Mouse (Mus musculus) ES-E14 (cell line): ENCODE data around the gene Fry. TPM values are rescaled to one million over a fixed set of nuclear protein-coding genes. Genes with fewer than 3 reads are reported as not detected.

Experiments
- DNase-seq: peaks from one replicate; pipeline ENCODE4 v3.0.0-alpha.2; 2013; ENCODE audit warnings: low read depth, low spot score
- H3K27ac ChIP-seq: 2 replicates; pipeline ENCODE4 v1.5.1; 2012; ENCODE audit warnings: low read depth, mild to moderate bottlenecking, low read length, moderate library complexity, mixed read lengths; ENCODE audit not compliant: poor library complexity, insufficient read depth, severe bottlenecking
- H3K36me3 ChIP-seq: 2 replicates; pipeline ENCODE4 v1.6.1; 2012; ENCODE audit warnings: mild to moderate bottlenecking, low read length, moderate library complexity, mixed read lengths; ENCODE audit not compliant: control insufficient read depth, poor library complexity, insufficient read depth, severe bottlenecking
- H3K4me1 ChIP-seq, 2 experiments: fragments of 150-350 bp in 1 of 2; sonication (generic) in 1 of 2; 2 replicates each; pipeline ENCODE4 v1.6.1; 2012; ENCODE audit warnings: low read length in 2 of 2, mild to moderate bottlenecking in 1 of 2, mixed read lengths in 1 of 2; ENCODE audit not compliant: control insufficient read depth in 2 of 2, insufficient read depth in 2 of 2, poor library complexity in 1 of 2
- H3K4me3 ChIP-seq, 2 experiments: fragments of 150-350 bp in 1 of 2; sonication (generic) in 1 of 2; 2 replicates each; pipeline ENCODE4 v1.5.1; 2012; ENCODE audit warnings: low read length in 2 of 2, low read depth in 1 of 2, mild to moderate bottlenecking in 1 of 2, mixed read lengths in 1 of 2; ENCODE audit not compliant: insufficient read depth in 1 of 2, poor library complexity in 1 of 2, severe bottlenecking in 1 of 2
- H3K9ac ChIP-seq: 2 replicates; pipeline ENCODE4 v1.6.1; 2012; ENCODE audit warnings: low read depth, mild to moderate bottlenecking, low read length, mixed read lengths; ENCODE audit not compliant: poor library complexity, insufficient read depth, severe bottlenecking
- H3K9me3 ChIP-seq: fragments of 150-350 bp; sonication (generic); 2 replicates; pipeline ENCODE4 v1.6.1; 2012; ENCODE audit warnings: low read depth, mild to moderate bottlenecking, low read length; ENCODE audit not compliant: control insufficient read depth, insufficient read depth
- CHD2 ChIP-seq: IDR thresholded peaks from 2 replicates; pipeline ENCODE4 v1.6.1; 2014; ENCODE audit warnings: mild to moderate bottlenecking, low read depth, low read length, inconsistent platforms
- HCFC1 ChIP-seq: IDR thresholded peaks from 2 replicates; pipeline ENCODE4 v1.6.1; 2012; ENCODE audit warnings: low read length, inconsistent platforms, borderline replicate concordance; ENCODE audit not compliant: insufficient read depth
- MAFK ChIP-seq: IDR thresholded peaks from 2 replicates; pipeline ENCODE4 v1.6.1; 2014; ENCODE audit warnings: mild to moderate bottlenecking, low read depth, low read length, inconsistent platforms; ENCODE audit not compliant: insufficient read depth
- ZC3H11A ChIP-seq: IDR thresholded peaks from 2 replicates; pipeline ENCODE4 v1.6.1; 2012; ENCODE audit warnings: low read depth, mild to moderate bottlenecking, inconsistent platforms, low read length, borderline replicate concordance
- ZNF384 ChIP-seq: IDR thresholded peaks from 2 replicates; pipeline ENCODE4 v1.6.1; 2012; ENCODE audit warnings: low read depth, low read length, inconsistent platforms
- in situ Hi-C, 2 experiments: fragments of 600-800 bp; cut with MboI; formaldehyde crosslinking; loops; one replicate each; pipeline ENCODE4 v1.15.1; 2025; ENCODE audit warnings: low sequenced_read_pairs in 2 of 2, inconsistent platforms in 1 of 2; ENCODE audit not compliant: unreplicated experiment in 2 of 2
- total RNA-seq: library from RNA; depleted of rRNA; stranded (reverse); fragments of 300-350 nt; gene quantifications from 2 replicates; pipeline ENCODE4 v1.2.3, GENCODE M21; 2012

The Fry gene
- total RNA-seq, 1 experiment: 8.4 TPM

GRCm38 (mm10) chr5:150270468-150270867, 152.0 kb downstream of the Fry start:
- Histone ChIP-seq H3K27ac (no peak overlapping the region), H3K9ac (no peak overlapping the region), H3K9me3 (no peaks in the 10 kb centered on the region), H3K4me1 (peaks cover 0 to 2% of the 10 kb centered on the region in 2 experiments; a peak in 1 of 4 replicates), H3K36me3 (no peaks in the 10 kb centered on the region), H3K4me3 (no peak overlapping the region)
- no peak for DNase-seq
- TF ChIP-seq CHD2 (no peak), ZC3H11A (no peak)
- in situ Hi-C loops: no loop called here

GRCm38 (mm10) chr5:150272173-150272572, 153.7 kb downstream of the Fry start:
- no peaks in the 10 kb centered on the region for H3K9me3 ChIP-seq
- DNase-seq: no peak
- TF ChIP-seq CHD2 (no peak), ZC3H11A (no peak), ZNF384 (no peak), MAFK (no peak), HCFC1 (no peak)
- no peaks in the 10 kb centered on the region for H3K36me3 ChIP-seq
- H3K4me3 ChIP-seq: no peak overlapping the region
- H3K27ac ChIP-seq: no peak overlapping the region
- H3K9ac ChIP-seq: no peak overlapping the region
- peaks cover 0 to 2% of the 10 kb centered on the region in 2 experiments; a peak in 1 of 4 replicates for H3K4me1 ChIP-seq
- in situ Hi-C loops: no loop called here

GRCm38 (mm10) chr5:150275314-150275713, 156.9 kb downstream of the Fry start:
- Histone ChIP-seq H3K9me3 (no peaks in the 10 kb centered on the region), H3K36me3 (no peaks in the 10 kb centered on the region), H3K27ac (no peak overlapping the region), H3K4me1 (peaks cover 0 to 2% of the 10 kb centered on the region in 2 experiments; a peak in 1 of 4 replicates), H3K4me3 (no peak overlapping the region), H3K9ac (no peak overlapping the region)
- in situ Hi-C loops: no loop called here
- no peak for DNase-seq
- TF ChIP-seq HCFC1: no peak
- TF ChIP-seq MAFK: no peak
- no peak for TF ChIP-seq ZC3H11A
- no peak for TF ChIP-seq CHD2
- TF ChIP-seq ZNF384: no peak

- H3K4me3 ChIP-seq: no peak overlapping the region
- H3K27ac ChIP-seq: no peak overlapping the region
- in situ Hi-C loops: no loop called here
- H3K9me3 ChIP-seq: no peaks in the 10 kb centered on the region
- peaks cover 0 to 2% of the 10 kb centered on the region in 2 experiments; a peak in 1 of 4 replicates for H3K4me1 ChIP-seq
- no peak overlapping the region for H3K9ac ChIP-seq
- no peak for DNase-seq
- TF ChIP-seq HCFC1 (no peak), ZC3H11A (no peak), CHD2 (no peak), ZNF384 (no peak), MAFK (no peak)
- H3K36me3 ChIP-seq: no peaks in the 10 kb centered on the region
Observed at GRCm38 (mm10) chr5:150276611-150277010, 158.2 kb downstream of the Fry start.

- no peak for DNase-seq
- H3K4me1 ChIP-seq: peaks cover 0 to 2% of the 10 kb centered on the region in 2 experiments; a peak in 1 of 4 replicates
- no peaks in the 10 kb centered on the region for H3K36me3 ChIP-seq
- TF ChIP-seq HCFC1 (no peak), CHD2 (no peak), ZC3H11A (no peak)
- H3K4me3 ChIP-seq: no peak overlapping the region
- H3K27ac ChIP-seq: no peak overlapping the region
- no peak overlapping the region for H3K9ac ChIP-seq
- in situ Hi-C loops: no loop called here
- H3K9me3 ChIP-seq: no peaks in the 10 kb centered on the region
Observed at GRCm38 (mm10) chr5:150279387-150279786, 160.9 kb downstream of the Fry start.
